Mouse (Mus musculus) liver, postnatal 0 days (tissue): ENCODE data around the gene Bex3.

Source experiments
- CTCF ChIP-seq: sonication (generic); IDR thresholded peaks from 2 replicates; pipeline ENCODE4 v1.5.1; 2016; ENCODE audit warnings: antibody characterized with exemption, low read depth
- EP300 ChIP-seq: IDR thresholded peaks from 2 replicates; pipeline ENCODE4 v1.6.1; 2016; ENCODE audit warnings: antibody characterized with exemption, low read depth, mild to moderate bottlenecking

DNA sequence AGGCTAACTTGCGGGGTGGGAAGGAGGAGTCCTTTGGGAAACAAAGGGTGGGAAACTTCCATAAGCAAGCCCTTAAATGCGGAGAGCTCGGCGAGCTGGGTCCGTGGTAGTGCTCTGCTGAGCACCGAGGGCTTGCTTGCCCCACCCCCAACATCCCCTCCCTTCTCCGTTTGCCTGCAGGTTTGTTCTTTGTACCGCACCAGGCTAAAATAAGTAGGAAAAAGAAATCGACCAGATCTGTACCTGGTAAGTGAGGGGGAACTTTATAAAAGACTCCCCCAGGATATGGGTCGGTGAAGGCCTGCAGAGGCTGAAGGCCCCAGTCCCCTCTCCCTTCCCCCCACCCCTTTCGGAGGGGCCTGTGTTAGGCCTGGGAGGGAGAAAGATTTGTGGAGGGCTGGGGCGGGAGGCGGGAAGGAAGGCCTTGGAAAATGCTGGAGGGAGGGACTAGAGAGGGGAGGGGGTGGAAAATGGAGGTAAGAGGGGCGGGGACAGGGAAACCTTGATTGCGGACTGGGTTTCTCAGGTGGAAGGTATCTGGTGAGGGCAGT, 24.5 kb upstream of the Bex3 start:
- TF ChIP-seq CTCF (no peak), EP300 (no peak)
